Mouse (Mus musculus) heart, postnatal 25 days (tissue): Measurements from ENCODE around the gene Pts. TPM values are rescaled to one million over a fixed set of nuclear protein-coding genes. Genes with fewer than 3 reads are reported as not detected.

Experiments
- DNase-seq: peaks from one replicate; pipeline ENCODE4 v3.0.0; 2022; ENCODE audit warnings: low spot score
- intact Hi-C: fragments of 180-260 bp; cut with DNase I; formaldehyde crosslinking; loops from one replicate; pipeline ENCODE4 v1.15.1; 2025
- total RNA-seq, 2 experiments: library from RNA; stranded (reverse); gene quantifications; 2 replicates each; pipeline ENCODE4 v1.2.3; 2021

The Pts gene
- total RNA-seq, 2 experiments from 2014 or later, result 29.0 to 29.5 TPM

- no peak for DNase-seq
- intact Hi-C loops, result loop anchor here (10.0 kb wide), 1 partner anchor 201 kb away; no protein-coding TSS in a partner anchor
Observed at GRCm38 (mm10) chr9:50535930-50536329, 7.4 kb upstream of the Pts start.

- intact Hi-C loops, result loop anchor here (10.0 kb wide), 1 partner anchor 199 kb away; no protein-coding TSS in a partner anchor
- DNase-seq, result no peak
Observed at GRCm38 (mm10) chr9:50533791-50534190, 5.3 kb upstream of the Pts start.

- intact Hi-C loops, result loop anchor here (10.0 kb wide), 1 partner anchor 199 kb away; no protein-coding TSS in a partner anchor
- DNase-seq, result no peak
Observed at GRCm38 (mm10) chr9:50533328-50533727, 4.8 kb upstream of the Pts start.

GRCm38 (mm10) chr9:50530890-50531289, 2.4 kb upstream of the Pts start:
- DNase-seq, result no peak
- intact Hi-C loops, result loop anchor here (10.0 kb wide), 1 partner anchor 196 kb away; no protein-coding TSS in a partner anchor

- intact Hi-C loops, result loop anchor here (1.0 to 5.0 kb wide), 4 partner anchors 65 to 1031 kb away; no protein-coding TSS in a partner anchor
Observed at GRCm38 (mm10) chr9:50527860-50528259, 664 bp downstream of the Pts start.

GRCm38 (mm10) chr9:50525585-50525984, 2.9 kb downstream of the Pts start:
- intact Hi-C loops, result loop anchor here (5.0 kb wide), 2 partner anchors 72 to 1028 kb away; no protein-coding TSS in a partner anchor
- DNase-seq, result no peak

More at GRCm38 (mm10) chr9:50527860-50528259, 664 bp downstream of the Pts start:
- no peak for DNase-seq

GRCm38 (mm10) chr9:50524936-50525335, 3.6 kb downstream of the Pts start:
- intact Hi-C loops, result loop anchor here (5.0 kb wide), 2 partner anchors 72 to 1028 kb away; no protein-coding TSS in a partner anchor
- no peak for DNase-seq

GRCm38 (mm10) chr9:50522574-50522973, 6.0 kb downstream of the Pts start:
- intact Hi-C loops, result no loop called here
- DNase-seq, result no peak

- DNase-seq, result no peak
- intact Hi-C loops, result no loop called here
Observed at GRCm38 (mm10) chr9:50521562-50521961, 7.0 kb downstream of the Pts start.

GRCm38 (mm10) chr9:50520748-50521147, 7.8 kb downstream of the Pts start:
- no peak for DNase-seq
- intact Hi-C loops, result no loop called here

GRCm38 (mm10) chr9:50518781-50519180, 9.7 kb downstream of the Pts start:
- intact Hi-C loops, result no loop called here
- DNase-seq, result no peak

- intact Hi-C loops, result no loop called here
- DNase-seq, result no peak
Observed at GRCm38 (mm10) chr9:50515462-50515861, 13.1 kb downstream of the Pts start.

GRCm38 (mm10) chr9:50507570-50507969, 21.0 kb downstream of the Pts start:
- no peak for DNase-seq
- intact Hi-C loops, result no loop called here

GRCm38 (mm10) chr9:50505405-50505804, 23.1 kb downstream of the Pts start:
- DNase-seq, result no peak
- intact Hi-C loops, result no loop called here

GRCm38 (mm10) chr9:50502949-50503348, 25.6 kb downstream of the Pts start:
- intact Hi-C loops, result no loop called here
- no peak for DNase-seq

GRCm38 (mm10) chr9:50500974-50501501, 27.5 kb downstream of the Pts start:
- intact Hi-C loops, result no loop called here
- DNase-seq, result no peak

- intact Hi-C loops, result no loop called here
- no peak for DNase-seq
Observed at GRCm38 (mm10) chr9:50500467-50500973, 28.0 kb downstream of the Pts start.

- intact Hi-C loops, result no loop called here
- no peak for DNase-seq
Observed at GRCm38 (mm10) chr9:50499781-50500180, 28.7 kb downstream of the Pts start.

GRCm38 (mm10) chr9:50498815-50499214, 29.7 kb downstream of the Pts start:
- intact Hi-C loops, result no loop called here
- no peak for DNase-seq

GRCm38 (mm10) chr9:50497536-50497935, 31.0 kb downstream of the Pts start:
- intact Hi-C loops, result no loop called here
- no peak for DNase-seq

GRCm38 (mm10) chr9:50497076-50497475, 31.4 kb downstream of the Pts start:
- intact Hi-C loops, result no loop called here
- no peak for DNase-seq

- no peak for DNase-seq
- intact Hi-C loops, result no loop called here
Observed at GRCm38 (mm10) chr9:50496546-50496945, 32.0 kb downstream of the Pts start.
